Mouse (Mus musculus) liver, embryonic 15.5 days (tissue): Measurements from ENCODE around the gene Cemip2. TPM values are rescaled to one million over a fixed set of nuclear protein-coding genes. Genes with fewer than 3 reads are reported as not detected.

Experiments used
- polyA plus RNA-seq: library from polyadenylated mRNA; unstranded; fragments of >200 nt; fragmentation: Nextera tagmentation; extraction: Ambion mirVana; gene quantifications from 2 replicates; pipeline ENCODE4 v1.2.1, GENCODE M21; 2015

Cemip2 gene
- polyA plus RNA-seq, 1 experiment from 2014 or later, result 7.2 TPM

Other genes starting within 250 kb of the Cemip2 start
- gene 1110059E24Rik, start 125.4 kb upstream of the Cemip2 start, polyA plus RNA-seq, result 12.8 and 12.9 TPM in 2 replicates
- 6.9 and 7.5 TPM in 2 replicates for gene Abhd17b, start 125.2 kb upstream of the Cemip2 start, polyA plus RNA-seq